Mouse (Mus musculus) limb, embryonic 12.5 days (tissue): Measurements from ENCODE around the gene Tfpt. TPM values are rescaled to one million over a fixed set of nuclear protein-coding genes. Genes with fewer than 3 reads are reported as not detected.

Source experiments
- ATAC-seq: fragments of 200-750 bp; cut with Nextera tagmentation; 2 replicates; pipeline ENCODE4 v1.8.0; 2017; ENCODE audit warnings: low read depth, moderate TSS enrichment; ENCODE audit not compliant: insufficient number of reproducible peaks, insufficient read depth, low FRiP score, low TSS enrichment
- H3K27ac ChIP-seq: fragments of 300-500 bp; sonication (generic); 2 replicates; pipeline ENCODE4 v1.5.1; 2016; ENCODE audit warnings: mild to moderate bottlenecking, moderate library complexity
- H3K27me3 ChIP-seq: fragments of 300-500 bp; sonication (generic); 2 replicates; pipeline ENCODE4 v1.6.1; 2016; ENCODE audit warnings: mild to moderate bottlenecking, moderate library complexity
- H3K36me3 ChIP-seq: fragments of 300-500 bp; sonication (generic); 2 replicates; pipeline ENCODE4 v1.6.1; 2016; ENCODE audit warnings: mild to moderate bottlenecking, moderate library complexity
- H3K4me1 ChIP-seq: fragments of 300-500 bp; sonication (generic); replicated peaks from 2 replicates; pipeline ENCODE4 v1.6.1; 2016
- H3K4me2 ChIP-seq: fragments of 300-500 bp; sonication (generic); 2 replicates; pipeline ENCODE4 v1.6.1; 2016; ENCODE audit warnings: mild to moderate bottlenecking, moderate library complexity
- H3K4me3 ChIP-seq: fragments of 300-500 bp; sonication (generic); replicated peaks from 2 replicates; pipeline ENCODE4 v1.5.1; 2016; ENCODE audit warnings: mild to moderate bottlenecking
- H3K9ac ChIP-seq: fragments of 300-500 bp; sonication (generic); replicated peaks from 2 replicates; pipeline ENCODE4 v1.6.1; 2016; ENCODE audit warnings: mild to moderate bottlenecking, moderate library complexity
- H3K9me3 ChIP-seq: fragments of 300-500 bp; sonication (generic); 2 replicates; pipeline ENCODE4 v1.6.1; 2016; ENCODE audit warnings: mild to moderate bottlenecking, moderate library complexity
- WGBS: fragments of 180-500 bp; shearing (Covaris S2); methylation state at CpG from one replicate; pipeline ENCODE4 v1.1.7; 2016; 5-methylcytosine and 5-hydroxymethylcytosine counted together
- polyA plus RNA-seq: library from polyadenylated mRNA; unstranded; fragments of >200 nt; fragmentation: Nextera tagmentation; extraction: Ambion mirVana; gene quantifications from 2 replicates; pipeline ENCODE4 v1.2.1, GENCODE M21; 2016

The Tfpt gene
- polyA plus RNA-seq, 1 experiment from 2014 or later: 36.5 TPM

- 36% methylated on average over 5 of the region's 5 CpGs for WGBS
- H3K9me3 ChIP-seq: no peaks in the 10 kb centered on the region
- H3K36me3 ChIP-seq: no peaks in the 10 kb centered on the region
- no peak for ATAC-seq
- H3K4me1 ChIP-seq: no peaks in the 10 kb centered on the region
- no peaks in the 10 kb centered on the region for H3K27me3 ChIP-seq
- H3K27ac ChIP-seq: no peak overlapping the region
- H3K9ac ChIP-seq: no peak overlapping the region
- peak overlapping the region; percentile 23; the same call in 1 of the 2 replicates for H3K4me2 ChIP-seq
- no peak overlapping the region for H3K4me3 ChIP-seq
Measured at GRCm38 (mm10) chr7:3594686-3595085, 35.0 kb downstream of the Tfpt start.

DNA sequence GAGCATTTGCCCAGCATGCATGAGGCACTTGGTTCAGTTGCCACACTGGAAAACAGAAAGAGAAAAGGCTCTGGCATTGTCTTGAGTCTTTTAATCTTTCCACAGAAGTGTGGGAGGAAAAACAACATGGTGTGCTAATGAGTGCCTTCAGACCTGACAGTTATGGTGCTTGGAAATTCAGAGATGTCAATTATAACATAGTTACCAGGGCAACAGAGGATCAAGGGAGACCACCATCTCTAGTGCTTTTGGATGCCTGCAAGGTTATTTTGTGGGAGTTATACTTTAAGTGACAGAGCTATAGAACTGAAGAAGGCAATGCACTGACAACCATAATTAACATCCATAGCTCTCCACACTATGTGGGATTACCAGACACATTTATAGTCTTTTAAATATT lies 35.9 kb downstream of the Tfpt start:
- no peaks in the 10 kb centered on the region for H3K27me3 ChIP-seq
- H3K4me1 ChIP-seq: no peaks in the 10 kb centered on the region
- no peaks in the 10 kb centered on the region for H3K9me3 ChIP-seq
- H3K4me3 ChIP-seq: no peak overlapping the region
- no peak overlapping the region for H3K4me2 ChIP-seq
- H3K27ac ChIP-seq: no peak overlapping the region
- no peak overlapping the region for H3K9ac ChIP-seq
- no peaks in the 10 kb centered on the region for H3K36me3 ChIP-seq
- ATAC-seq: no peak

DNA sequence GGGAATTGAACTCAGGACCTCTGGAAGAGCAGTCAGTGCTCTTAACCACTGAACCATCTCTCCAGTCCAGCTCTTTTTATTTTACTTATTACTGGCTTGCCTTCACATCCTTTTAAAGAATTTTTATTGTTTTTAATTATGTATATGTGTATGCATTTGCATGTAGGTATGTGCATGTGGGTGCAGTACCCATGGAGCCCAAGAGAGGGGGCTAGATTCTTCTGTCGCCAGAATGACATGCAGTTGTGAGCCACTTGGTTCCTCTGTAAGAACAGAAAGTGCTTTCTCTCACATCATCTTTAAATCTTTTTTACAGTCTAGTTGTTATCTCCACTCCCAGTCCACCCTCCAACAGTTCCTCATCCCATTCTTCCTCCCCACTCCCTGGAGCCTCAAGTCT lies 38.2 kb downstream of the Tfpt start:
- Histone ChIP-seq H3K27ac (no peak overlapping the region), H3K9ac (no peak overlapping the region), H3K4me2 (no peak overlapping the region), H3K4me1 (no peaks in the 10 kb centered on the region), H3K4me3 (no peak overlapping the region), H3K27me3 (no peaks in the 10 kb centered on the region), H3K36me3 (no peaks in the 10 kb centered on the region), H3K9me3 (no peaks in the 10 kb centered on the region)
- ATAC-seq: no peak
- WGBS: 85% methylated on average over 1 of the region's 1 CpGs

GRCm38 (mm10) chr7:3590550-3590949 lies 39.2 kb downstream of the Tfpt start:
- Histone ChIP-seq H3K27ac (no peak overlapping the region), H3K27me3 (peaks cover 8% of the 10 kb centered on the region; the same call in 1 of the 2 replicates), H3K36me3 (no peaks in the 10 kb centered on the region), H3K4me1 (no peaks in the 10 kb centered on the region), H3K9me3 (no peaks in the 10 kb centered on the region), H3K9ac (no peak overlapping the region), H3K4me3 (no peak overlapping the region), H3K4me2 (no peak overlapping the region)
- ATAC-seq: no peak
- 73% methylated on average over 3 of the region's 3 CpGs for WGBS

GRCm38 (mm10) chr7:3587292-3587691 lies 42.4 kb downstream of the Tfpt start:
- H3K27me3 ChIP-seq: peaks cover 11% of the 10 kb centered on the region; the same call in 1 of the 2 replicates
- H3K36me3 ChIP-seq: no peaks in the 10 kb centered on the region
- 74% methylated on average over 1 of the region's 1 CpGs for WGBS
- no peaks in the 10 kb centered on the region for H3K4me1 ChIP-seq
- H3K9me3 ChIP-seq: no peaks in the 10 kb centered on the region
- ATAC-seq: no peak
- no peak overlapping the region for H3K9ac ChIP-seq
- no peak overlapping the region for H3K4me3 ChIP-seq
- H3K4me2 ChIP-seq: no peak overlapping the region
- no peak overlapping the region for H3K27ac ChIP-seq

DNA sequence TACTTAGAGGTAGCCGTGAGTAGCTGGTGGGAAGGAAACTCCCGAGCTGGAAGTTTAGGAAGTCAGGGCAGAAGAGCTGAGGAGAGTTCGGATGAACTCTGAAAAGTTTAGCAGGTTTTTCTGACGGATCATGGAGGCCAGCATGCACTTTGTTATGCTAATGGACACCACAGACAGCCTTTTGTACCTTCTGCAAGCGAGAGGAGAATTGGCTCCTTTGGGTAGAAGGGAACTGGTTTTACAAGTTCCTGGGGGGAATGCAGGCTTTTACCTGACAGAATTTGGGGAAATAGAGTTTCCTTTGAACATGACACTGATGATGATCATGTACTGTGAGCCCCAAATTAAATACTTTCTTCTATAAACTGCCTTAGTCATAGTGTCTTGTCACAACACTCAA lies 43.5 kb downstream of the Tfpt start:
- H3K27ac ChIP-seq: no peak overlapping the region
- peaks cover 11% of the 10 kb centered on the region; the same call in 1 of the 2 replicates for H3K27me3 ChIP-seq
- no peaks in the 10 kb centered on the region for H3K36me3 ChIP-seq
- ATAC-seq: no peak
- H3K9ac ChIP-seq: no peak overlapping the region
- no peaks in the 10 kb centered on the region for H3K4me1 ChIP-seq
- WGBS: 7% methylated on average over 5 of the region's 5 CpGs
- H3K4me3 ChIP-seq: no peak overlapping the region
- H3K4me2 ChIP-seq: no peak overlapping the region
- peaks cover 6% of the 10 kb centered on the region; the same call in 1 of the 2 replicates for H3K9me3 ChIP-seq

GRCm38 (mm10) chr7:3585763-3586162 lies 44.0 kb downstream of the Tfpt start:
- whole genome bisulfite sequencing: 15% methylated on average over 6 of the region's 6 CpGs
- peaks cover 11% of the 10 kb centered on the region; the same call in 1 of the 2 replicates for H3K27me3 ChIP-seq
- H3K9ac ChIP-seq: no peak overlapping the region
- no peak for ATAC-seq
- no peaks in the 10 kb centered on the region for H3K36me3 ChIP-seq
- H3K4me2 ChIP-seq: no peak overlapping the region
- no peak overlapping the region for H3K27ac ChIP-seq
- peaks cover 6% of the 10 kb centered on the region; the same call in 1 of the 2 replicates for H3K9me3 ChIP-seq
- no peaks in the 10 kb centered on the region for H3K4me1 ChIP-seq
- no peak overlapping the region for H3K4me3 ChIP-seq

GRCm38 (mm10) chr7:3580029-3580428 lies 49.7 kb downstream of the Tfpt start:
- 45% methylated on average over 2 of the region's 2 CpGs for WGBS
- no peak overlapping the region for H3K9ac ChIP-seq
- no peaks in the 10 kb centered on the region for H3K36me3 ChIP-seq
- no peak overlapping the region for H3K27ac ChIP-seq
- H3K4me2 ChIP-seq: no peak overlapping the region
- ATAC-seq: no peak
- no peaks in the 10 kb centered on the region for H3K27me3 ChIP-seq
- H3K4me3 ChIP-seq: no peak overlapping the region
- H3K4me1 ChIP-seq: no peaks in the 10 kb centered on the region
- peaks cover 6% of the 10 kb centered on the region; the same call in 1 of the 2 replicates for H3K9me3 ChIP-seq

DNA sequence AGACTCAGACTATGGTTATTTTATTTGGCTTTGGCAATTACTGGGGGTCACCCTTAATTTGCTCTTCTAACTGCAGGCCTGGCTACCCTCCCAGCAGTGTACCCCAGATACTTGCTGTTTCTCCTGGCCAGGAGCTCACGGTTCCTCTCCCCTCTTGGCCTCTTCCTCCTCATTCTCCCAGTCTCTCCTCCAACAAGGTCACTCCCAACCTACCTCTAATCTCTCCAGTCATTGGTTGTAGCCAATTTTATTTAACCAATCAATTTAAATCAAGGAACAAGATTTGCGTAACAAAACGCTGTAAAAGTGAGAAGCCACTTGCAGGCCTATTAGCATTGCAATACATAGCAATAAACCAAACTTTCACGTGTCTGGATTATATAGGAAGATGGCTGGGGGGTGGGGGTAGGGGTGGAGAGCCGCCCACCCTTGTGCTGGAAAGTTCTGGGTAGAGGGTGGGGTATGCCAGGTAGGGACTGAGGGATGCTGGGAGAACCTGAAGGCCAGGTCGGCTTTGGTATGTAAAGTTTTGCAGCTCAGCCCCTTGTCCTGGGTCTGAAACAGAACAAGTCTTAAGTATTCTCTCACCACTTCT lies 50.7 kb downstream of the Tfpt start:
- 64% methylated on average over 6 of the region's 6 CpGs for WGBS
- no peak overlapping the region for H3K27ac ChIP-seq
- H3K4me1 ChIP-seq: no peaks in the 10 kb centered on the region
- H3K9me3 ChIP-seq: peaks cover 6% of the 10 kb centered on the region; the same call in 1 of the 2 replicates
- no peak overlapping the region for H3K9ac ChIP-seq
- no peaks in the 10 kb centered on the region for H3K27me3 ChIP-seq
- no peaks in the 10 kb centered on the region for H3K36me3 ChIP-seq
- H3K4me2 ChIP-seq: no peak overlapping the region
- no peak for ATAC-seq
- H3K4me3 ChIP-seq: no peak overlapping the region

DNA sequence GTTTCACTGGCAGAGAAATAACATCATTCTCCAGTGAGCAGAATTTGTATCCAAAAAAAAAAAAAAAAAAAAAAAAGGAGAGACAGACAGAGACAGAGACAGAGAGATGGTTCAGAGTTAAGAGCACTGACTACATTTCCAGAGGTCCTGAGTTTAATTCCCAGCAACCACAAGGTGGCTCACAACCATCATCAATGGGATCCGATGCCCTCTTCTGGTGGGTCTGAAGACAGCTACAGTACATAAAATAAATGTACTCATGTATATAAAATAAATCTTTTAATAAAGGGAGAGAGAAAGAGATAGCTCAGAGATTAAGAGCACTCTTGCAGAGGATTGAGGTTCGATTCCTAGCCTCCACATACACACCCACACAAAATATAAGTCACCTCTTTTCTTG lies 51.5 kb downstream of the Tfpt start:
- 81% methylated on average over 2 of the region's 2 CpGs for WGBS
- Histone ChIP-seq H3K27ac (no peak overlapping the region), H3K4me2 (no peak overlapping the region), H3K27me3 (no peaks in the 10 kb centered on the region), H3K36me3 (no peaks in the 10 kb centered on the region), H3K9ac (no peak overlapping the region), H3K4me1 (no peaks in the 10 kb centered on the region), H3K4me3 (no peak overlapping the region), H3K9me3 (peaks cover 6% of the 10 kb centered on the region; the same call in 1 of the 2 replicates)
- ATAC-seq: no peak

DNA sequence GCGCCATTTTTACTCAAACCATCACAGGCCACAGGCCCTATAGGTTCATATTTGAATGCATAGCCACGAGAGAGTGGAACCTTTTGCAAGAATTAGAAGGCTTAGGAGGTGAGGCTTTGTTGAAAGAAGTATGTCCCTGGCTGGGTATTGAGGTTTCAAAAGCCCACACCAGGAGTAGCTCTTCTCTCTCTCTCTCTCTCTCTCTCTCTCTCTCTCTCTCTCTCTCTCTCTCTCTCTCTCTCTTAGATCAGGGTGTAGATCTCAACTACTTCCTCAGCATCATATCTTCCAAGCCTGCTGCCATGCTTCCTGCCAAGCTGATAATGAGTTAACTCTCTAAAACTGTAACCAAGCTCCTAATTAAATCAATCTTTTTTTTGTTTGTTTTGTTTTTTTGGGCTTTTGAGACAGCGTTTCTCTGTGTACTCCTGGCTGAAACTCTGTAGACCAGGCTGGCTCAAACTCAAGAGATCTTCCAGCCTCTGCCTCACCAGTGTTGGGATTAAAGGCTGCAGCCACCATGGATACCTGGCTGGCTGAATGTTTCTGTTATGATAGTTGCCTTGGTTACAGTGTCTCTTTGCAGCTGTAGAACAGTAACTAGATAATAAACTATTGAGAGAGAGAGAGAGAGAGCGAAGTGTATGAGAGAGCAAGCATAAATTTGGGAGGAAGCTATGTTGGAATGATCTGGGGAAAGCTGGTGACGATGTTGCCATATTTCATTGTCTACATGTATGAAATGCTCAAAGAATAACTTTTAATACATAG lies 53.2 kb downstream of the Tfpt start:
- Histone ChIP-seq H3K27me3 (no peaks in the 10 kb centered on the region), H3K4me1 (no peaks in the 10 kb centered on the region), H3K27ac (no peak overlapping the region), H3K36me3 (no peaks in the 10 kb centered on the region), H3K4me3 (no peak overlapping the region), H3K9ac (no peak overlapping the region), H3K4me2 (no peak overlapping the region), H3K9me3 (peaks cover 2% of the 10 kb centered on the region; the same call in 1 of the 2 replicates)
- WGBS: 82% methylated on average over 5 of the region's 5 CpGs
- no peak for ATAC-seq
